Mouse (Mus musculus): ENCODE results near the gene Pramel3. TPM values are rescaled to one million over a fixed set of nuclear protein-coding genes. Genes with fewer than 3 reads are reported as not detected.
"Not testable (repeated sequence)": the region's sequence is repeated elsewhere in the genome, so short reads cannot be mapped to it uniquely, and the experiment has no call there.

Pramel3 gene
- not detected in 2 replicates for polyA plus RNA-seq (2014; fragmentation: Nextera tagmentation; extraction: Ambion mirVana)

GRCm38 (mm10) chrX:135302007-135302406 lies at the start of gene Pramel3:
Gene Pramel3, plus strand, starts transcription at chrX:135302307.
- not testable (repeated sequence) for H3K4me3 ChIP-seq (ENCODE audit: low read depth, low read length); H3K36me3 ChIP-seq (ENCODE audit: control insufficient read depth, insufficient read depth, low read length); H3K9ac ChIP-seq (ENCODE audit: low read depth, low read length); H3K4me2 ChIP-seq; DNase-seq (ENCODE audit: low spot score); ATAC-seq (replicated peaks; ENCODE audit: low FRiP score); H3K27me3 ChIP-seq (replicated peaks; ENCODE audit: control insufficient read depth, insufficient read depth, low read length); H3K27ac ChIP-seq (ENCODE audit: low read depth, low read length); H3K9me3 ChIP-seq (ENCODE audit: control insufficient read depth, low read length); H3K4me1 ChIP-seq (replicated peaks; ENCODE audit: control insufficient read depth, insufficient read depth, low read length)
- WGBS, result 95% methylated on average over 14 of the region's 14 CpGs

- H3K9me3 ChIP-seq (ENCODE audit: control insufficient read depth, low read length); H3K4me1 ChIP-seq (replicated peaks; ENCODE audit: control insufficient read depth, insufficient read depth, low read length); DNase-seq (ENCODE audit: low spot score); H3K27ac ChIP-seq (ENCODE audit: low read depth, low read length); ATAC-seq (replicated peaks; ENCODE audit: low FRiP score); H3K27me3 ChIP-seq (replicated peaks; ENCODE audit: control insufficient read depth, insufficient read depth, low read length); H3K4me2 ChIP-seq; H3K9ac ChIP-seq (ENCODE audit: low read depth, low read length); H3K4me3 ChIP-seq (ENCODE audit: low read depth, low read length); H3K36me3 ChIP-seq (ENCODE audit: control insufficient read depth, insufficient read depth, low read length): not testable (repeated sequence)
- WGBS, result 25% methylated on average over 2 of the region's 6 CpGs
Observed at GRCm38 (mm10) chrX:135360685-135361084, 58.6 kb downstream of the Pramel3 start.

- not testable (repeated sequence) for H3K36me3 ChIP-seq (ENCODE audit: control insufficient read depth, insufficient read depth, low read length); H3K4me3 ChIP-seq (ENCODE audit: low read depth, low read length); DNase-seq (ENCODE audit: low spot score); H3K9me3 ChIP-seq (ENCODE audit: control insufficient read depth, low read length); ATAC-seq (replicated peaks; ENCODE audit: low FRiP score); H3K27ac ChIP-seq (ENCODE audit: low read depth, low read length); H3K4me1 ChIP-seq (replicated peaks; ENCODE audit: control insufficient read depth, insufficient read depth, low read length); H3K4me2 ChIP-seq; H3K9ac ChIP-seq (ENCODE audit: low read depth, low read length); H3K27me3 ChIP-seq (replicated peaks; ENCODE audit: control insufficient read depth, insufficient read depth, low read length)
- no CpG with 5 or more reads among the region's 4 CpGs for WGBS
Observed at GRCm38 (mm10) chrX:135361943-135362342, 59.8 kb downstream of the Pramel3 start.

Other genes with a start within 250 kb of the Pramel3 start
- not detected in 2 replicates for gene Gm15023, start 124.7 kb upstream of the Pramel3 start, polyA plus RNA-seq (2014; fragmentation: Nextera tagmentation; extraction: Ambion mirVana)
- gene Tceal6, start 91.6 kb upstream of the Pramel3 start, polyA plus RNA-seq (2014; fragmentation: Nextera tagmentation; extraction: Ambion mirVana), result 0.41 TPM in 1 of 2 replicates, not detected in the other
- gene Gm5128, start 71.0 kb downstream of the Pramel3 start, polyA plus RNA-seq (2014; fragmentation: Nextera tagmentation; extraction: Ambion mirVana), result not detected in 2 replicates
- gene Gm7903, start 131.5 kb downstream of the Pramel3 start, polyA plus RNA-seq (2014; fragmentation: Nextera tagmentation; extraction: Ambion mirVana), result not detected in 2 replicates
- gene AV320801, start 192.3 kb downstream of the Pramel3 start, polyA plus RNA-seq (2014; fragmentation: Nextera tagmentation; extraction: Ambion mirVana), result not detected in 2 replicates